Mouse (Mus musculus): Measurements from ENCODE around the gene Gast. TPM values are rescaled to one million over a fixed set of nuclear protein-coding genes. Genes with fewer than 3 reads are reported as not detected.
A peak's percentile ranks its signal among the peaks of the same experiment; 100 is the strongest.

Gene Gast
- total and polyA plus RNA-seq, 3 experiments = not detected

DNA sequence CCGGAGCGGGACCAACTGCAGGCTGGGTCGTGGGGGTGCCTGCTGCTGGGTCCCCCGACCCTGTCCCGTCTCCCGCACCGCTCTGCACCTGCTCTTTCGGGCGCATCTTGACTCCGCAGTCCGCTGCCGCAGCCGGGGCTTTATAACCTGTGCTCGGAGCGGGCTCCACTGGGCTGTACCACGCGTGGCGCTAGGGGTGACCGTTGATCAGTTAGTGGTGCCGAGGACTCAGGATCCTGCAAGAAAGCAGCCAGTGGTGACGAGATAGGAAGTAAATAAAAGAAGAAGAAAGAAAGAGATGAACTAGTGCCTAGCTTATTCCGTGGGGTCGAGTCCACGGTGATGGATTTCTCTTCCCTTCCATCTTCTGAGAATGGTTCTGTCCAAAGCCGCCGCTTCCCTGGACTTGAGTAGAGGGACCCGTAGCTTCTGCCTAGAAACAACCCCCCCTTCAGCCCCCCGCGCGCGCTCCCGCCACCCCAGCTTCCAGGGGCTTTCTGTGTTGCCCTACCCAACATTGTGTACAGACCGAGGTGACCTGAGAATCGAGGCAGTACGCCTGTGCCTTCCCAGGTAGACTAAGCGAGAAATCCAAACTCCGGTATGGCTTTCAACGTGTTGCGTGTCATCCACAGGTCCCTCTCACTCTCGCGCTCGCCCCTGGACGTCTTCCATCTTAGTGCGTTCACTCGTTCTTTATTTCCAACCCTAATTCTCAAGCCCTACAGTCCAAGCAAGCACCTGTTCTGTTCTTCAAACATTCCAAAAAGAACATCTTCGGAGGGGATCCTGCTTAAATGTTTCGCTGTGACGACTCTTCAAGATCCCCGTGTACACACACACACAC lies 22.0 kb downstream of the Gast start, which contains the start of gene Hap1:
Gene Hap1, minus strand, starts transcription at position 157 of the 847 bp plus-strand sequence.
- Histone ChIP-seq H3K9me3 (replicated peaks; ENCODE audit: low read length) (peaks cover 3% of the 10 kb centered on the region), H3K27me3 (replicated peaks) (peaks cover 93% of the 10 kb centered on the region), H3K4me1 (ENCODE audit: control insufficient read depth in 1 of 2, insufficient read depth in 2 of 2) (peaks cover 8 to 18% of the 10 kb centered on the region in 2 experiments), H3K4me2 (ENCODE audit: insufficient read depth, low read depth, poor library complexity, severe bottlenecking) (peak within 1 kb of the TSS; percentile 86), H3K4me3 (replicated peaks in 1 of 3; ENCODE audit: low read depth in 2 of 3, low read length in 2 of 3, poor library complexity in 1 of 3) (peak within 1 kb of the TSS; percentile 45 to 66 (median 47)), H3K36me3 (replicated peaks in 1 of 2; ENCODE audit: control insufficient read depth in 1 of 2, insufficient read depth in 1 of 2, low read length in 1 of 2) (no peaks in the 10 kb centered on the region), H3K9ac (ENCODE audit: insufficient read depth, low read depth) (peak within 1 kb of the TSS; percentile 22; the same call in 1 of the 2 replicates), H3K79me2 (replicated peaks; ENCODE audit: control insufficient read depth, extremely low read depth, insufficient read depth, poor library complexity, severe bottlenecking) (no peaks in the 10 kb centered on the region), H3K27ac (ENCODE audit: insufficient read depth, low read depth) (no peak within 1 kb of the TSS)
- dilution Hi-C loops (cut with MboI; ENCODE audit: extremely low pct_ligation_motif_present, extremely low pct_unique_long_range_greater_than_20kb, low sequenced_read_pairs) (no loop called here), in situ Hi-C loops (cut with MboI; ENCODE audit: low pct_ligation_motif_present, low pct_unique_long_range_greater_than_20kb, low sequenced_read_pairs) (no loop called here)
- no peak for DNase-seq (ENCODE audit: extremely low read depth)
- TF ChIP-seq POLR2A (IDR thresholded peaks at IDR 0.05; ENCODE audit: low read depth, low read length) = peak; percentile 37; the same call in 1 of the 2 replicates
- peak; percentile 99 for TF ChIP-seq CHD1 (IDR thresholded peaks at IDR 0.05; ENCODE audit: low read depth, low read length)
- TF ChIP-seq EP300 (IDR thresholded peaks at IDR 0.05; ENCODE audit: low read length) = no peak
- TF ChIP-seq NRF1 (IDR thresholded peaks at IDR 0.05; ENCODE audit: low read depth, low read length) = 0 out of 2 replicates have a peak, but pooled peaks have one; percentile 1

DNA sequence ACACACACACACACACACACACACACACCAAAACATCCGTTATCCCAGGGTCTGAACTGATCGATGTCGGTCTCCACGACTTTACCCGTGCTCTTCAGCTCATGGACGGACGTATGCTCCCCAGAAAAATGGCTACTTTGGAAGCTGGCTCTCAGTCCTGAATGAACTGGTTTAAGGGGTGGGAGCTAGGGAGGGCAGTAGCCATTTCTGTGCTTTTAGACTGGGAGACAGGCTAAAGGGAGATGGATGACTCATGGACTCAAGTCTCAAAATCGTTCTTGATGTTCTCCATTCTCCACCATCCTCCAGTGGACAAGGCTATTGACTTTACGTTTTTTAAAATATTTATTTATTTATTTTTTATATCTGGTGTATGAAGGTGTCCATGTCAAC lies 22.6 kb downstream of the Gast start:
- Histone ChIP-seq H3K27me3 (replicated peaks) (peaks cover 87% of the 10 kb centered on the region), H3K36me3 (replicated peaks in 1 of 2; ENCODE audit: control insufficient read depth in 1 of 2, insufficient read depth in 1 of 2, low read length in 1 of 2) (no peaks in the 10 kb centered on the region), H3K4me2 (ENCODE audit: insufficient read depth, low read depth, poor library complexity, severe bottlenecking) (no peak overlapping the region), H3K79me2 (replicated peaks; ENCODE audit: control insufficient read depth, extremely low read depth, insufficient read depth, poor library complexity, severe bottlenecking) (no peaks in the 10 kb centered on the region), H3K9ac (ENCODE audit: insufficient read depth, low read depth) (no peak overlapping the region), H3K9me3 (replicated peaks; ENCODE audit: low read length) (peaks cover 3% of the 10 kb centered on the region), H3K4me3 (replicated peaks in 1 of 3; ENCODE audit: low read depth in 2 of 3, low read length in 2 of 3, poor library complexity in 1 of 3) (no peak overlapping the region), H3K4me1 (ENCODE audit: control insufficient read depth in 1 of 2, insufficient read depth in 2 of 2) (peaks cover 8 to 18% of the 10 kb centered on the region in 2 experiments), H3K27ac (ENCODE audit: insufficient read depth, low read depth) (no peak overlapping the region)
- no peak for DNase-seq (ENCODE audit: extremely low read depth)
- dilution Hi-C loops (cut with MboI; ENCODE audit: extremely low pct_ligation_motif_present, extremely low pct_unique_long_range_greater_than_20kb, low sequenced_read_pairs) (no loop called here), in situ Hi-C loops (cut with MboI; ENCODE audit: low pct_ligation_motif_present, low pct_unique_long_range_greater_than_20kb, low sequenced_read_pairs) (no loop called here)
- no peak for TF ChIP-seq ZNF384 (IDR thresholded peaks at IDR 0.05; ENCODE audit: low read depth, low read length)
- no peak for TF ChIP-seq ZKSCAN1 (IDR thresholded peaks at IDR 0.05; ENCODE audit: borderline replicate concordance, low read depth, low read length)
- no peak for TF ChIP-seq HCFC1 (IDR thresholded peaks at IDR 0.05; ENCODE audit: low read depth, low read length)
- TF ChIP-seq BHLHE40 (IDR thresholded peaks at IDR 0.05; ENCODE audit: low read depth, low read length) = no peak
- TF ChIP-seq MAFK (IDR thresholded peaks at IDR 0.05; ENCODE audit: insufficient replicate concordance, low read length) = no peak
- TF ChIP-seq RAD21 (IDR thresholded peaks at IDR 0.05; ENCODE audit: low read depth, low read length) = no peak
- no peak for TF ChIP-seq POLR2AphosphoS2 (IDR thresholded peaks at IDR 0.05; ENCODE audit: low read depth, low read length)
- no peak for TF ChIP-seq E2F4 (IDR thresholded peaks at IDR 0.05; ENCODE audit: insufficient replicate concordance, low read depth, low read length)
- no peak for TF ChIP-seq MAX (IDR thresholded peaks at IDR 0.05; ENCODE audit: low read length)
- TF ChIP-seq JUN (IDR thresholded peaks at IDR 0.05; ENCODE audit: insufficient read depth, low read depth, low read length) = no peak
- no peak for TF ChIP-seq NELFE (IDR thresholded peaks at IDR 0.05; ENCODE audit: low read depth, low read length)
- no peak for TF ChIP-seq RCOR1 (conservative IDR thresholded peaks at IDR 0.05; ENCODE audit: low read depth, low read length)
- no peak for TF ChIP-seq CHD2 (IDR thresholded peaks at IDR 0.05; ENCODE audit: low read length)

All from CH12.LX (cell line).